Mouse (Mus musculus): ENCODE results near the gene Snip1.

GRCm38 (mm10) chr4:125085346-125085841 lies 18.9 kb downstream of the Snip1 start:
- TF ChIP-seq CTCF (IDR thresholded peaks at IDR 0.05; ENCODE audit: low read depth, low read length) = no peak
- TF ChIP-seq GATA1 (IDR thresholded peaks at IDR 0.05; ENCODE audit: borderline replicate concordance, low read length) = no peak

Data from G1E (cell line).